Mouse (Mus musculus): ENCODE measurements around the gene Gm36245.

- TF ChIP-seq POLR2A (IDR thresholded peaks at IDR 0.05; ENCODE audit: insufficient read depth, low read depth, low read length) (no peak), CTCF (IDR thresholded peaks at IDR 0.05) (peak; percentile 65)
Measured at GRCm38 (mm10) chr15:77563219-77563618, 35.8 kb upstream of the Gm36245 start.
